Mouse (Mus musculus): Measurements from ENCODE around the gene Gm7075. TPM values are rescaled to one million over a fixed set of nuclear protein-coding genes. Genes with fewer than 3 reads are reported as not detected.

Gm7075 gene
- total RNA-seq, 1 experiment from 2014 or later, result not detected

Other genes with a start within 250 kb of the Gm7075 start
- 0.33 and 0.39 TPM in 2 replicates for gene Mypn, start 217.8 kb downstream of the Gm7075 start, total RNA-seq (2021)
- 144 and 146 TPM in 2 replicates for gene Herc4, start 178.0 kb downstream of the Gm7075 start, total RNA-seq (2021)
- 16.2 and 17.7 TPM in 2 replicates for gene Sirt1, start 40.1 kb downstream of the Gm7075 start, total RNA-seq (2021)
- 9.0 and 15.1 TPM in 2 replicates for gene Dnajc12, start 39.3 kb downstream of the Gm7075 start, total RNA-seq (2021)
- gene Ctnna3, start 8.3 kb upstream of the Gm7075 start, total RNA-seq (2021), result 0.71 and 1.2 TPM in 2 replicates